Mouse (Mus musculus) forebrain, embryonic 16.5 days (tissue): ENCODE data around the gene Mfge8. TPM values are rescaled to one million over a fixed set of nuclear protein-coding genes. Genes with fewer than 3 reads are reported as not detected.

Experiments used
- ATAC-seq: fragments of 200-750 bp; cut with Nextera tagmentation; 2 replicates; pipeline ENCODE4 v1.8.0; 2017; ENCODE audit warnings: mild to moderate bottlenecking, moderate library complexity
- H3K27ac ChIP-seq: fragments of 300-500 bp; sonication (generic); 2 replicates; pipeline ENCODE4 v1.5.1; 2014; ENCODE audit warnings: low read length, control low read depth
- H3K27me3 ChIP-seq: fragments of 300-500 bp; sonication (generic); replicated peaks from 2 replicates; pipeline ENCODE4 v1.6.1; 2014; ENCODE audit warnings: low read length; ENCODE audit not compliant: control insufficient read depth, insufficient read depth
- H3K36me3 ChIP-seq: fragments of 300-500 bp; sonication (generic); 2 replicates; pipeline ENCODE4 v1.6.1; 2014; ENCODE audit not compliant: control insufficient read depth, insufficient read depth
- H3K4me1 ChIP-seq: fragments of 300-500 bp; sonication (generic); replicated peaks from 2 replicates; pipeline ENCODE4 v1.6.1; 2014; ENCODE audit warnings: low read length; ENCODE audit not compliant: control insufficient read depth, insufficient read depth
- H3K4me2 ChIP-seq: fragments of 300-500 bp; sonication (generic); 2 replicates; pipeline ENCODE4 v1.6.1; 2014; ENCODE audit warnings: mild to moderate bottlenecking, low read length, control low read depth
- H3K4me3 ChIP-seq: fragments of 300-500 bp; sonication (generic); replicated peaks from 2 replicates; pipeline ENCODE4 v1.5.1; 2014; ENCODE audit warnings: mild to moderate bottlenecking, low read length, control low read depth
- H3K9ac ChIP-seq: fragments of 300-500 bp; sonication (generic); replicated peaks from 2 replicates; pipeline ENCODE4 v1.6.1; 2014; ENCODE audit warnings: low read depth, low read length, control low read depth
- H3K9me3 ChIP-seq: fragments of 300-500 bp; sonication (generic); 2 replicates; pipeline ENCODE4 v1.6.1; 2016; ENCODE audit warnings: low read length; ENCODE audit not compliant: control insufficient read depth
- WGBS: fragments of 180-500 bp; shearing (Covaris S2); extraction: QIAGEN DNeasy Blood & Tissue Kit; methylation state at CpG from one replicate; pipeline ENCODE4 v1.1.7; 2014; 5-methylcytosine and 5-hydroxymethylcytosine counted together
- polyA plus RNA-seq: library from polyadenylated mRNA; unstranded; fragments of >200 nt; fragmentation: Nextera tagmentation; extraction: Ambion mirVana; gene quantifications from 2 replicates; pipeline ENCODE4 v1.2.1, GENCODE M21; 2015

The Mfge8 gene
- polyA plus RNA-seq, 1 experiment from 2014 or later = 185 TPM

- 0 out of 2 replicates have a peak, but pooled peaks cover 3% of the 10 kb centered on the region for H3K27me3 ChIP-seq
- WGBS = 41% methylated on average over 6 of the region's 6 CpGs
- no peak overlapping the region for H3K9ac ChIP-seq
- ATAC-seq = no peak
- H3K36me3 ChIP-seq = no peaks in the 10 kb centered on the region
- H3K4me2 ChIP-seq = no peak overlapping the region
- no peak overlapping the region for H3K27ac ChIP-seq
- H3K4me1 ChIP-seq = peaks cover 7% of the 10 kb centered on the region; the same call in 1 of the 2 replicates
- H3K4me3 ChIP-seq = no peak overlapping the region
- no peaks in the 10 kb centered on the region for H3K9me3 ChIP-seq
Measured at GRCm38 (mm10) chr7:79133391-79133790, 15.5 kb downstream of the Mfge8 start.

GRCm38 (mm10) chr7:79130843-79131444 lies 17.9 kb downstream of the Mfge8 start, which contains the start of gene Hapln3:
TSS of gene Hapln3 (minus strand) at chr7:79131018.
- peak; percentile 47 for ATAC-seq
- Histone ChIP-seq H3K36me3 (no peaks in the 10 kb centered on the region), H3K27ac (no peak within 1 kb of the TSS), H3K9ac (peak within 1 kb of the TSS; percentile 4), H3K9me3 (no peaks in the 10 kb centered on the region), H3K4me1 (peaks cover 7% of the 10 kb centered on the region; the same call in 1 of the 2 replicates), H3K27me3 (0 out of 2 replicates have a peak, but pooled peaks cover 3% of the 10 kb centered on the region), H3K4me3 (peak within 1 kb of the TSS; percentile 4), H3K4me2 (peak within 1 kb of the TSS; percentile 41)
- WGBS = 4% methylated on average over 19 of the region's 19 CpGs

GRCm38 (mm10) chr7:79130385-79130784 lies 18.5 kb downstream of the Mfge8 start:
- no peak overlapping the region for H3K27ac ChIP-seq
- 0 out of 2 replicates have a peak, but pooled peaks cover 3% of the 10 kb centered on the region for H3K27me3 ChIP-seq
- no peaks in the 10 kb centered on the region for H3K9me3 ChIP-seq
- H3K4me1 ChIP-seq = peaks cover 7% of the 10 kb centered on the region; the same call in 1 of the 2 replicates
- H3K36me3 ChIP-seq = no peaks in the 10 kb centered on the region
- H3K9ac ChIP-seq = no peak overlapping the region
- peak overlapping the region; percentile 41 for H3K4me2 ChIP-seq
- peak; percentile 39; the same call in 1 of the 2 replicates for ATAC-seq
- WGBS = 16% methylated on average over 13 of the region's 13 CpGs
- peak overlapping the region; percentile 4 for H3K4me3 ChIP-seq

GRCm38 (mm10) chr7:79129883-79130282 lies 19.0 kb downstream of the Mfge8 start:
- peaks cover 7% of the 10 kb centered on the region; the same call in 1 of the 2 replicates for H3K4me1 ChIP-seq
- ATAC-seq = no peak
- H3K9ac ChIP-seq = no peak overlapping the region
- H3K27me3 ChIP-seq = 0 out of 2 replicates have a peak, but pooled peaks cover 3% of the 10 kb centered on the region
- H3K36me3 ChIP-seq = no peaks in the 10 kb centered on the region
- 16% methylated on average over 8 of the region's 8 CpGs for WGBS
- no peaks in the 10 kb centered on the region for H3K9me3 ChIP-seq
- H3K4me3 ChIP-seq = no peak overlapping the region
- H3K4me2 ChIP-seq = peak overlapping the region; percentile 41
- no peak overlapping the region for H3K27ac ChIP-seq

- H3K9me3 ChIP-seq = no peaks in the 10 kb centered on the region
- H3K9ac ChIP-seq = no peak overlapping the region
- H3K27ac ChIP-seq = no peak overlapping the region
- 30% methylated on average over 5 of the region's 5 CpGs for WGBS
- no peak overlapping the region for H3K4me2 ChIP-seq
- no peak overlapping the region for H3K4me3 ChIP-seq
- H3K27me3 ChIP-seq = no peaks in the 10 kb centered on the region
- peak; percentile 78 for ATAC-seq
- peaks cover 2% of the 10 kb centered on the region; the same call in 1 of the 2 replicates for H3K4me1 ChIP-seq
- H3K36me3 ChIP-seq = no peaks in the 10 kb centered on the region
Measured at GRCm38 (mm10) chr7:79123465-79123864, 25.4 kb downstream of the Mfge8 start.

- H3K4me1 ChIP-seq = no peaks in the 10 kb centered on the region; the same call in 1 of the 2 replicates
- H3K4me2 ChIP-seq = no peak overlapping the region
- H3K36me3 ChIP-seq = no peaks in the 10 kb centered on the region
- no peak for ATAC-seq
- no peaks in the 10 kb centered on the region for H3K27me3 ChIP-seq
- no peak overlapping the region for H3K27ac ChIP-seq
- no peak overlapping the region for H3K4me3 ChIP-seq
- no peak overlapping the region for H3K9ac ChIP-seq
- WGBS = 29% methylated on average over 4 of the region's 4 CpGs
- no peaks in the 10 kb centered on the region for H3K9me3 ChIP-seq
Measured at GRCm38 (mm10) chr7:79113848-79114247, 35.0 kb downstream of the Mfge8 start.

- no peak overlapping the region for H3K27ac ChIP-seq
- no peaks in the 10 kb centered on the region for H3K36me3 ChIP-seq
- no peaks in the 10 kb centered on the region for H3K27me3 ChIP-seq
- no peak overlapping the region for H3K4me2 ChIP-seq
- ATAC-seq = no peak
- H3K4me1 ChIP-seq = no peaks in the 10 kb centered on the region
- H3K9ac ChIP-seq = no peak overlapping the region
- no peak overlapping the region for H3K4me3 ChIP-seq
- no peaks in the 10 kb centered on the region for H3K9me3 ChIP-seq
- 71% methylated on average over 5 of the region's 5 CpGs for WGBS
Measured at GRCm38 (mm10) chr7:79096492-79096891, 52.4 kb downstream of the Mfge8 start.

GRCm38 (mm10) chr7:79089111-79089510 lies 59.7 kb downstream of the Mfge8 start:
- 77% methylated on average over 4 of the region's 4 CpGs for WGBS
- ATAC-seq = no peak

More at GRCm38 (mm10) chr7:79089111-79089510, 59.7 kb downstream of the Mfge8 start:
- H3K27me3 ChIP-seq = no peaks in the 10 kb centered on the region
- no peak overlapping the region for H3K4me2 ChIP-seq
- no peak overlapping the region for H3K27ac ChIP-seq
- H3K4me1 ChIP-seq = no peaks in the 10 kb centered on the region
- H3K9me3 ChIP-seq = no peaks in the 10 kb centered on the region
- no peaks in the 10 kb centered on the region for H3K36me3 ChIP-seq
- H3K4me3 ChIP-seq = no peak overlapping the region
- no peak overlapping the region for H3K9ac ChIP-seq
